Mouse (Mus musculus) intestine, postnatal 0 days (tissue): Measurements from ENCODE around the gene Dock10. TPM values are rescaled to one million over a fixed set of nuclear protein-coding genes. Genes with fewer than 3 reads are reported as not detected.

ENCODE experiments used
- ATAC-seq: fragments of 200-750 bp; cut with Nextera tagmentation; 2 replicates; pipeline ENCODE4 v1.8.0; 2017; ENCODE audit warnings: mild to moderate bottlenecking, moderate TSS enrichment, moderate library complexity
- H3K27ac ChIP-seq: fragments of 300-500 bp; sonication (generic); 2 replicates; pipeline ENCODE4 v1.5.1; 2014; ENCODE audit warnings: mild to moderate bottlenecking, low read depth, low read length, moderate library complexity
- H3K27me3 ChIP-seq: fragments of 300-500 bp; sonication (generic); replicated peaks from 2 replicates; pipeline ENCODE4 v1.6.1; 2014; ENCODE audit warnings: low read length, mixed read lengths; ENCODE audit not compliant: control insufficient read depth, insufficient read depth
- H3K36me3 ChIP-seq: fragments of 300-500 bp; sonication (generic); 2 replicates; pipeline ENCODE4 v1.6.1; 2014; ENCODE audit warnings: mild to moderate bottlenecking, moderate library complexity; ENCODE audit not compliant: control insufficient read depth, insufficient read depth
- H3K4me1 ChIP-seq: fragments of 300-500 bp; sonication (generic); replicated peaks from 2 replicates; pipeline ENCODE4 v1.6.1; 2014; ENCODE audit warnings: antibody characterized with exemption, low read length, mixed read lengths; ENCODE audit not compliant: control insufficient read depth, insufficient read depth
- H3K4me2 ChIP-seq: fragments of 300-500 bp; sonication (generic); replicated peaks from 2 replicates; pipeline ENCODE4 v1.6.1; 2014; ENCODE audit warnings: low read depth, mild to moderate bottlenecking, moderate library complexity
- H3K4me3 ChIP-seq: fragments of 300-500 bp; sonication (generic); 2 replicates; pipeline ENCODE4 v1.5.1; 2014; ENCODE audit warnings: low read depth, low read length
- H3K9ac ChIP-seq: fragments of 300-500 bp; sonication (generic); 2 replicates; pipeline ENCODE4 v1.6.1; 2014; ENCODE audit warnings: mild to moderate bottlenecking, low read depth, low read length
- H3K9me3 ChIP-seq: fragments of 300-500 bp; sonication (generic); 2 replicates; pipeline ENCODE4 v1.6.1; 2016; ENCODE audit warnings: mixed run types; ENCODE audit not compliant: control insufficient read depth
- CTCF ChIP-seq: sonication (generic); IDR thresholded peaks from 2 replicates; pipeline ENCODE4 v1.5.1; 2016; ENCODE audit warnings: low read depth, mild to moderate bottlenecking, control low read depth, antibody characterized with exemption, moderate library complexity
- WGBS: fragments of 180-500 bp; shearing (Covaris S2); extraction: QIAGEN DNeasy Blood & Tissue Kit; methylation state at CpG from one replicate; pipeline ENCODE4 v1.1.7; 2014; 5-methylcytosine and 5-hydroxymethylcytosine counted together
- polyA plus RNA-seq: library from polyadenylated mRNA; unstranded; fragments of >200 nt; fragmentation: Nextera tagmentation; extraction: Ambion mirVana; gene quantifications from 2 replicates; pipeline ENCODE4 v1.2.1, GENCODE M21; 2015

The Dock10 gene
- polyA plus RNA-seq, 1 experiment from 2014 or later = 2.1 TPM

DNA sequence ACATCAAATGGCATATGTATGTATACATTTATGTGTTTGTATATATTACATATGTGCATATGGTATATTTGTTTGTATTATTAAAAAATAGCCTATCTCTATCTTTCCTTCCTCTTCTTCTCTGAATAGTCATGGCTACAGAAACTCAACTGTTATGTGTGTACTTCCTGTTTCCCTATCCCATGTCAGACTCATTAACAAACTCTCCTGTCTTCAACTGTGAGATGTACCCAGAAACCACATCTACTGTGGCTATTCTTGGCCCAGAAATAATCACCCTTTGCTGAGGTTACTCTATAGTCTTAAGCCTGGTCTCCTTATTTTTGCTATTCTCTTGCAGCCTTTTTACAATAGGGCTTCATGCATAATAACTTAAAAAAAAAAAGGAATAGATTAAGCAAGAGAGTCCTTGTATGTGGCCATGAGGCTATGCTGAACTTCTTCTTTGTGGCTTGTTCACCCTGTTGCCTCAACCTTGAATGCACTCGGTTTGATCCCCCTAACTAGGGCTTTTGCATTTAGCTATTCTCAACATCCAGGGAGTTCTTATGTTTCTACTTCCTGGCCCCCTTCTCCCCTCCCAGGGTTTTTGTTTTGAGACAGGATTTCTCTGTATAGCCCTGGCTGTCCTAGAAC is 306.3 kb downstream of the Dock10 start:
- 80% methylated on average over 1 of the region's 1 CpGs for WGBS
- TF ChIP-seq CTCF = no peak
- H3K4me1 ChIP-seq = no peaks in the 10 kb centered on the region; the same call in 1 of the 2 replicates
- no peaks in the 10 kb centered on the region for H3K9me3 ChIP-seq
- H3K9ac ChIP-seq = no peak overlapping the region
- H3K27me3 ChIP-seq = no peaks in the 10 kb centered on the region
- ATAC-seq = no peak
- no peak overlapping the region for H3K4me2 ChIP-seq
- no peak overlapping the region for H3K4me3 ChIP-seq
- no peaks in the 10 kb centered on the region for H3K36me3 ChIP-seq
- H3K27ac ChIP-seq = no peak overlapping the region
